Mouse (Mus musculus) liver, postnatal 0 days (tissue): ENCODE data around the gene Gm37240.

Experiments
- CTCF ChIP-seq: sonication (generic); IDR thresholded peaks from 2 replicates; pipeline ENCODE4 v1.5.1; 2016; ENCODE audit warnings: antibody characterized with exemption, low read depth
- EP300 ChIP-seq: IDR thresholded peaks from 2 replicates; pipeline ENCODE4 v1.6.1; 2016; ENCODE audit warnings: antibody characterized with exemption, low read depth, mild to moderate bottlenecking

DNA sequence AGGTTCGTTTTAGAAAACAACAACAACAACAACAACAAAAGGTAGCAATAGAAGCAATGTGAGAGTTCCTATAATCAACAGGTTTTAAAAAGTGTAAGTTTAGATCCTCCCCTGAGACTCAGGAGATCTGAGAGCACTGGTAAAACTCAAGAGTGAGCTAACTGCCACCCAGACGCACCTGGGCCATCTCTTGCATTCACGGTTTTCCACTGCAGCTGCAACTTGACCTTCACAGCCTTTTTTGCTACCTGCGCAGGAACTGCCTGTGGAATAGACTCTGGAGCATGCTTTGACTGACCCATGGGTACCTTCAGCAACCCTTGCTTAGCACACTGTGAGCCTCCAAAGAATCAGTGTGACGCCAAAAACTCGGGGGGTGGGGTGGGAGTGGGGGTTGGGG, 1157.5 kb downstream of the Gm37240 start:
- TF ChIP-seq EP300, result no peak
- TF ChIP-seq CTCF, result no peak
